Mouse (Mus musculus): ENCODE data around the gene Kctd2. TPM values are rescaled to one million over a fixed set of nuclear protein-coding genes. Genes with fewer than 3 reads are reported as not detected.

Kctd2 gene
- 9.6 and 17.5 TPM in 2 replicates for polyA plus RNA-seq (2015; fragmentation: Nextera tagmentation; extraction: Ambion mirVana)

DNA sequence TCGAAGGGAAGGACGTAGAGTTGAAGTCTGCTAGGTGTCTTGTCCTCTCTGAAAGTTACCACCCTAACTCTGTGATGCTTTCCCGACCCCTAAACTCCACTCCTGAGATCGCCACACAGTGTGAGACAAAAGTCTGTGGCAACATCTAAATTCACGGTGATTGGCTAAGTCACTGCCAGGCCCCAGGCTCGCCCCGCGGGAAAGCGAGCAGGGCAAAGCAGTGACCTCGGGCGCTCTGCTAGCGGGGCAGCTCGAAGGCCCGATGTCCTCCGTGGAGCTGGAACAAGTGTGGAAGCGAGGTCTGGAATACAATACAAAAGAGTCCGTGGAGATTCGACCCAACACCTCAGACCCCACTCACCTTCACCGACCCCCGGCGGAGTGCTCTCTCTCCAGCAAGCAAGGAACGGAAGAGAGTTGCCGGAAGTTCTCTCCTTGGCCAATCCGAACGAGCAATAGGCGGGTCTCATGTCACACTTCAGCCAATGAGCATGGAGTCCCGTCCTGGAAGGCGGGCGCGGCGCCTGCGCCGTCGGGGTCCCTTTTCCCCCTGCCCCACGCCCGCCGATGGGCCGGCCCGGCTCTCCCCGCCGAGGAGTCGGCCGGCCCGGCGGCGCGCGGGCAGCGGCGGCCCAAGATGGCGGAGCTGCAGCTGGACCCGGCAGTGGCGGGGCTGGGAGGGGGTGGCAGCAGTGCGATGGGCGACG is at the start of gene Kctd2, which contains the start of gene Atp5h:
Gene Kctd2 (plus strand): TSS at position 598 of the 707 bp plus-strand sequence.
Gene Atp5h (minus strand): TSS at position 432 of the 707 bp plus-strand sequence.
- H3K4me3 ChIP-seq, result peak within 1 kb of the TSS; percentile 91
- peak within 1 kb of the TSS; percentile 80 for H3K27ac ChIP-seq
- H3K9me3 ChIP-seq, result no peaks in the 10 kb centered on the region
- H3K4me1 ChIP-seq, result peaks cover 34% of the 10 kb centered on the region
- peak within 1 kb of the TSS; percentile 98 for H3K4me2 ChIP-seq
- ATAC-seq (ENCODE audit: insufficient number of reproducible peaks, insufficient read depth, low FRiP score, low TSS enrichment, low read depth), result peak; percentile 96
- H3K27me3 ChIP-seq, result no peaks in the 10 kb centered on the region
- H3K9ac ChIP-seq, result peak within 1 kb of the TSS; percentile 96
- under 1% methylated on average over 56 of the region's 56 CpGs for WGBS
- H3K36me3 ChIP-seq, result peaks cover 48% of the 10 kb centered on the region

DNA sequence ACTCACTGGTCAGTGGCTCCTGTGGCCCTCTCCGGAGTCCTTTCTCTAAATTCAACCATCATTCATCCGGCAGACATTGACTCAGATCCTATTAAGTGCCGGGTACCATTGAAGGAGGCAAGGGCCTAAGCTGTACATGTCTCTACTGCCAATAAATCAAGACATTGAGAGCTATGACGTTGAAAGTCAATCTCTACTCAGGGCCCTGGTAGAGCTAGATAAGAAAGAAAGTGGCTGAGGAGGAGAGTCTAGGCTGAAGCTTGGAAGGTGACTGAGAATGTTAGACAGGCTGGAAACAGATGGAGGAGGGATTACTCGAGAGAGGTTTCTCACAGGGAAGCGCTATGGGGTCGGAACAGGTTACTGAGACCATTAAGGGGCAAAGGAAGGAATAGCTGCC is 49.6 kb upstream of the Kctd2 start:
- WGBS, result 61% methylated on average over 7 of the region's 7 CpGs
- Histone ChIP-seq H3K9me3 (no peaks in the 10 kb centered on the region), H3K36me3 (no peaks in the 10 kb centered on the region), H3K27ac (no peak overlapping the region), H3K27me3 (peaks cover 97% of the 10 kb centered on the region), H3K4me2 (no peak overlapping the region), H3K9ac (no peak overlapping the region), H3K4me3 (no peak overlapping the region), H3K4me1 (peaks cover 23% of the 10 kb centered on the region)
- no peak for ATAC-seq (ENCODE audit: insufficient number of reproducible peaks, insufficient read depth, low FRiP score, low TSS enrichment, low read depth)

DNA sequence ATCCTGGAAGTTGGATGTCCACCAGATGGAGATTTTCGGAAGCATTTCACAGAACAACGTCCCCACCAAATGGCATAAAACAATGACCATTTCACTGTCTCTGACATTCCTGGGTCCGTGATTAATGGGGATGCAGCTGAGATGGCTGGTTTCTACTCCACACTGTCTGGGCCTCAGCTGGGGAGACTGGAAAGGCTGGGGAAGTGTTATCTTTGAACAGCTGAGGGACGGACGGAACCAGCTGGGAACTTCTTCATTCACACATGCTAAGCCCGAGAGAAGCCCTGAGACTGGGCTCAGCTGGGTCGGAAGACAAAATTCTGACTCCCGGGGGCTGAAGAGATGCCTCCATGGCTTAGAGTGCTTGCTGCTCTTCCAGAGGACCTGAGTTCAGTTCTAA is 48.6 kb upstream of the Kctd2 start:
- no peak overlapping the region for H3K4me3 ChIP-seq
- H3K27ac ChIP-seq, result no peak overlapping the region
- ATAC-seq (ENCODE audit: insufficient number of reproducible peaks, insufficient read depth, low FRiP score, low TSS enrichment, low read depth), result no peak
- H3K4me1 ChIP-seq, result peaks cover 23% of the 10 kb centered on the region
- no peak overlapping the region for H3K4me2 ChIP-seq
- WGBS, result 66% methylated on average over 8 of the region's 8 CpGs
- no peaks in the 10 kb centered on the region for H3K36me3 ChIP-seq
- no peaks in the 10 kb centered on the region for H3K9me3 ChIP-seq
- no peak overlapping the region for H3K9ac ChIP-seq
- peaks cover 96% of the 10 kb centered on the region for H3K27me3 ChIP-seq

DNA sequence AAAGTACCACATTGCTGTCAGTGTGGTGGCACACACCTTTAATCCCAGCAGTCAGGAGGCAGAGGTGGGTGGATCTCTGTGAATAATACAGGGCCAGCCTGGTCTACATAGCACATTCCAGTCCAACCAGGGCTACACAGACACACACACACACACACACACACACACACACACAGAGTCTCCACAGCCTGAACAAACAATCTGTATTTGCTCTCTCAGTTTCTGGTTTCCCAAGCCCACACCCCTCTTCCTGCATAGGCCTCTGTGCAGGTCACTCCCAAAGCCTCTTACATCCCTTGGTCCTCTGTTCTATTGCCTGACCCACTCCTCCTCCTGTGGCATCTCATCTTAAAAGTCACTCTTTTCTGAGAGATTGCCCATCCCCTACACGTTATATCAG is 47.9 kb upstream of the Kctd2 start:
- Histone ChIP-seq H3K36me3 (no peaks in the 10 kb centered on the region), H3K4me1 (peaks cover 18% of the 10 kb centered on the region), H3K9me3 (no peaks in the 10 kb centered on the region), H3K9ac (no peak overlapping the region), H3K27ac (no peak overlapping the region), H3K27me3 (peaks cover 93% of the 10 kb centered on the region), H3K4me3 (no peak overlapping the region), H3K4me2 (no peak overlapping the region)
- ATAC-seq (ENCODE audit: insufficient number of reproducible peaks, insufficient read depth, low FRiP score, low TSS enrichment, low read depth), result no peak
- 66% methylated on average over 1 of the region's 1 CpGs for WGBS

DNA sequence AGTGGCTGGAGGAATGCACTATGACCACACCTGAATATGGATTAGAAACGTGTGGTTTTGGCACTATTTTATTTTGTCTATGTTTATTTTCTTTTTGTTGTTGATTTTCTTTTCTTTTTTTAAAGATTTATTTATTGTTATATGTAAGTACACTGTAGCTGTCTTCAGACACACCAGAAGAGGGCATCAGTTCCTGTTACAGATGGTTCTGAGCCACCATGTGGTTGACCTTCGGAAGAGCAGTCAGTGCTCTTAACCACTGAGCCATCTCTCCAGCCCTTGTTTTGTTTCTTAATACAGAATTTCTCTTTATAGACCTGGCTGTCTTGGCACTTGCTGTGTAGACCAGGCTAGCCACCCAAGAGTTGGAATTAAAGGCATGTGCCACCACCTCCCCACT is 47.2 kb upstream of the Kctd2 start:
- 47% methylated on average over 2 of the region's 2 CpGs for whole genome bisulfite sequencing

DNA sequence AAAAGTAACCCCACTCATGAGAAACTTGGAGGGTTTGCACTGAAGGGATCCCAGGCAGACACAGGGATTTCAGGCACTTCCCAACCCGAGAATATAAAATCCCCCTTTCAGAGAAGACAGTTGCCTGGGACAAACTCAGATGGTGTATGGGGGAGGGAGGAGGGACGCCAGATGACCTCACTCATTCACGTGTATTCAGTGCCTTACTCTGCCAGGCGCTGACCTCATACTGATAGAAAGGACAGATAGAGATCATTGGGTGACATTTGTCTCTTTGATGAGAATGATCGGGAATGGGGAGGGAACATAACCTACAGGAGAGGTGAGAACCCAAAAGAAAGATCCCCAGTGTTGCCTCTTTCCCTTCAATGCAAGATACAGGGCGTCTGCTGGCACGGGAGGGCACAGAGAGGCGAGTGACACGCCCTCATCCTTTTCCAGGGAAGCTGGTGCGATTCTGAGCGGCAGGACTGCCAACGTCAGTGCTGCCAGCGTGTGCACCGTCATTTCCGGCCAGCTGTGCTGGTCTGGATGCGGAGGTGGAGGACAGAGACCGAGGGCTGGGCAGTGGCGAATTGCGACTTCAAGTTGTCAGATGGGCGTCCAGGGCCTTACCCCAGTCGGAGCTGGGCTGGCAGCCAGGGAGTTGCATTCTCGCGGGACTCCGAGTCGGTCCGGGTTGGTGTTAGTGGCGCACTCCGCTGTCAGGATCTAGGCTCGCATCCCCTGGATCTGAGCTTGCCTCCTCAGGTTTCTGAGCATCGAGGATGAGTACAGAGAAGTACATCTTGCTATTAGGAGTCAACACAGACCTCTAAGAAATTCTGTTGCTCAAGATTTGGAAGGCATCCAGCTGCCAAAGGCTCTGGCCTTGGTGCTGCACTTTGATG is 45.9 kb upstream of the Kctd2 start:
- Histone ChIP-seq H3K9me3 (no peaks in the 10 kb centered on the region), H3K27ac (no peak overlapping the region), H3K4me2 (peak overlapping the region; percentile 74), H3K4me1 (peaks cover 11% of the 10 kb centered on the region), H3K4me3 (peak overlapping the region; percentile 45), H3K36me3 (no peaks in the 10 kb centered on the region), H3K9ac (peak overlapping the region; percentile 67), H3K27me3 (peaks cover 75% of the 10 kb centered on the region)
- no peak for ATAC-seq (ENCODE audit: insufficient number of reproducible peaks, insufficient read depth, low FRiP score, low TSS enrichment, low read depth)
- WGBS, result 3% methylated on average over 30 of the region's 30 CpGs

More for the DNA sequence above, 47.2 kb upstream of the Kctd2 start:
- Histone ChIP-seq H3K36me3 (no peaks in the 10 kb centered on the region), H3K4me2 (no peak overlapping the region), H3K27ac (no peak overlapping the region), H3K9me3 (no peaks in the 10 kb centered on the region), H3K4me3 (no peak overlapping the region), H3K9ac (no peak overlapping the region), H3K4me1 (peaks cover 11% of the 10 kb centered on the region), H3K27me3 (peaks cover 86% of the 10 kb centered on the region)
- ATAC-seq (ENCODE audit: insufficient number of reproducible peaks, insufficient read depth, low FRiP score, low TSS enrichment, low read depth), result no peak

DNA sequence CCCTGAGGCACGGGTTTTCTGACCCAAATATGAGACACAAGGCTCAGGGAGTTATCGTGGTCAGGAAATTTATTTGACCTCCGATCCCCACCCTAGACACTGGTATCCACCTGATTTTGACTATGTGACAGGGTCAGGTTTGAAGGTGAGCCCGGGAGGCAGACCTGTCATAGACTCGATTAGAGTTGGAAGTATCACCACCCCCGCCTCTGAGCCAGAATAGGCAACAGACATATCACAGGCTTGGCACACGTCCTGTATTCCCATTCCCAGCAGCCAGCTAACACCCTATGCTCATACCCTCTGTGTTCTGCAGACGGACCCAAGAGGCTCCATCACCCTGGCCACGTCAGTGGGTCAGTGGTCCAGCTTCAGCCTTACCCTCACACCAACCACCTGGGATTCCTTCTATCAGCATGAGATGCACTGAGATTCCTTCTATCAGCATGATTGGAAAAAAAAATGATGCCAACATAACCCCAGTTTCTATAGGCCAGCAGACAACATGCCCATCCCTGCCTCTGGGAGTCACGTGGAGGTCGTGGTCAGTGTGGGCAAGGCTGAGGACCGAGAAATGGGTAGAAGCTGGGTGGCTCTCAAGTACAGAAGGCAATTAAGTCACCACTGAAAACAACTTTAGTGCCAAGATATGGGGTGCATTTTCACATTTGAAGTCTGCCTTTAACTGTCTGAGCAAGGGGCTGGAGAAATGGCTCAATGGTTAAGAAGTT is 45.1 kb upstream of the Kctd2 start:
- no peaks in the 10 kb centered on the region for H3K36me3 ChIP-seq
- H3K9me3 ChIP-seq, result no peaks in the 10 kb centered on the region
- H3K27ac ChIP-seq, result no peak overlapping the region
- WGBS, result 58% methylated on average over 12 of the region's 12 CpGs
- no peak for ATAC-seq (ENCODE audit: insufficient number of reproducible peaks, insufficient read depth, low FRiP score, low TSS enrichment, low read depth)
- H3K4me2 ChIP-seq, result peak overlapping the region; percentile 74
- peaks cover 11% of the 10 kb centered on the region for H3K4me1 ChIP-seq
- H3K4me3 ChIP-seq, result peak overlapping the region; percentile 45; the same call in 1 of the 2 replicates
- peak overlapping the region; percentile 67; the same call in 1 of the 2 replicates for H3K9ac ChIP-seq
- peaks cover 67% of the 10 kb centered on the region for H3K27me3 ChIP-seq

DNA sequence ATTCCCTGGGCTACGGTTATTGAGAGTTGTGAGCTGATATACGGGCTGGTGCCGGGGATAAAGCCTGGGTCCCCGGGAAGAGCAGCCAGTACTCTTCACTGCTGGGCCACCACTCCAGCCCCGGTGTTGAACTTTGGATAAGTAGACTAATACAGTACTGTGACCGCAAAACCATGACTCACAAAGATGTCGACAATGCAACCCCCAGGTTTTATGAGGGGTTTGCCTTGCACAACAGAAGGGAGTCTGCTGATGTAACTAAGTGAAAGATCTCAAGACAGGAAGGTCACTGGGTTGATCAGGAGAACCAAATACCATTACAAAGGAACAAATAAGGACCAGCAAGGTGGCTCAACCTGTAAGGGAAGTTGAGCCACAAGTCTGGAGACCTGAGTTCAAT is 43.2 kb upstream of the Kctd2 start:
- WGBS, result 64% methylated on average over 7 of the region's 7 CpGs

DNA sequence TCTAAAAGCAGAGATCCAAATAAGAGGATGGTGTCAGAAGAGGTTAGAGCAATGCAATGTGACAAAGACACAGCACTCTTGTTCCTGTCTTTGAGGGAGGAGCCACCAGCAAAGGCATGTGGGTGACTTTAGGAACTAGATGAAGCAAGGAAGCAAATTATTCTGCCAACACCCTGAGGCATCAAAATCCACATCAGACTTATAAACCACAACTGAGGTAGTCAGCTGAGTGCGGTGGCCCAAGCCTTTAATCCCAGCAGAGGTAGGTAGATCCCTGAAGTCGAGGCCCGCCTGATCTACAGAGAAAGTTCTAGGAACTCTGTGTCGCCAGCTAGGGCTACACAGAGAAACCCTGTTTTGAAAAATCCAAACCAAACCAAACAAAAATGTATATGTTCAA is 42.7 kb upstream of the Kctd2 start:
- H3K4me3 ChIP-seq, result no peak overlapping the region
- ATAC-seq (ENCODE audit: insufficient number of reproducible peaks, insufficient read depth, low FRiP score, low TSS enrichment, low read depth), result no peak
- H3K27me3 ChIP-seq, result peaks cover 43% of the 10 kb centered on the region
- peaks cover 19% of the 10 kb centered on the region for H3K4me1 ChIP-seq
- H3K27ac ChIP-seq, result no peak overlapping the region
- H3K36me3 ChIP-seq, result no peaks in the 10 kb centered on the region
- WGBS, result 78% methylated on average over 4 of the region's 4 CpGs
- no peak overlapping the region for H3K4me2 ChIP-seq
- H3K9ac ChIP-seq, result no peak overlapping the region
- H3K9me3 ChIP-seq, result no peaks in the 10 kb centered on the region

More for the DNA sequence above, 43.2 kb upstream of the Kctd2 start:
- Histone ChIP-seq H3K4me3 (no peak overlapping the region), H3K36me3 (no peaks in the 10 kb centered on the region), H3K4me2 (no peak overlapping the region), H3K27me3 (peaks cover 48% of the 10 kb centered on the region), H3K9ac (no peak overlapping the region), H3K4me1 (peaks cover 19% of the 10 kb centered on the region), H3K9me3 (no peaks in the 10 kb centered on the region), H3K27ac (no peak overlapping the region)
- no peak for ATAC-seq (ENCODE audit: insufficient number of reproducible peaks, insufficient read depth, low FRiP score, low TSS enrichment, low read depth)

DNA sequence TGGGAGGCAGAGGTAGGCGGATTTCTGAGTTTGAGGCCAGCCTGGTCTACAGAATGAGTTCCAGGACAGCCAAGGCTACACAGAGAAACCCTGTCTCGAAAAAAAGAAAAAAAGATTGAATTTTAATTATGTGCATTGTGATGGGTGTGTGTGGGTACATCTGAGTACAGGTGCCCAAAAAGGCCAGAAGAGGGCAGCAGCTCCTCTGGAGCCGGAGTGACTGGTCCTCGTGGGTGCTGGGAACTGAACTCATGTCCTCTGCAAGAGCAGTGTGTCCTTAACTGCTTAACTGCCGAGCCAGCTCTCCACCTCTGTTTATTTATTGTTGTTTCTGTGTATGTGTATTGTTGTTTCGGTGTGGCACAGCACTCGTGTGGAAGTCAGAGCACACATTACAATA is 42.1 kb upstream of the Kctd2 start:
- H3K4me3 ChIP-seq, result no peak overlapping the region
- H3K4me1 ChIP-seq, result peaks cover 25% of the 10 kb centered on the region
- no peak for ATAC-seq (ENCODE audit: insufficient number of reproducible peaks, insufficient read depth, low FRiP score, low TSS enrichment, low read depth)
- H3K27me3 ChIP-seq, result peaks cover 37% of the 10 kb centered on the region
- 81% methylated on average over 7 of the region's 7 CpGs for WGBS
- no peak overlapping the region for H3K4me2 ChIP-seq
- H3K27ac ChIP-seq, result no peak overlapping the region
- H3K36me3 ChIP-seq, result no peaks in the 10 kb centered on the region
- H3K9me3 ChIP-seq, result no peaks in the 10 kb centered on the region
- H3K9ac ChIP-seq, result no peak overlapping the region

DNA sequence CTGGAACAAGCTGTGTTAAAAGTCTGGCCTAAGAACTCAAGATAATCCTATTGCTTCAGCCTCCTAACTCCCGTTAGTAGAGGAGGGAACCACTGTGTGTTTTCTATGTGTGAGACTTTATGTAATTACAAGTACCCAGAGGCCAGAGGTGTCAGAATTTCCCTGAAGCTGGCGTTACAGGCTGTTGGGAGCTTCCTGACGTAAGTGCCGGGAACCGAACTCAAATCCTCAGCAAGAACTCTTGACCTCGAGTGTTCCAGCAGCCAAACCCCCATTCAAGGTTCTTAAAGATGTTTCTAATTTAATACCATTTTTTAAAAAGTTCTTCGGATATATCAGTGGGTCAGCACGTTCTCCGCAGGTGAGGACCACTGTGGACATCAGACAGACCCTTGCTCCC is 38.7 kb upstream of the Kctd2 start:
- 0 out of 2 replicates have a peak overlapping the region, but pooled peaks have one; percentile 28 for H3K27ac ChIP-seq
- H3K27me3 ChIP-seq, result peaks cover 8% of the 10 kb centered on the region
- peak overlapping the region; percentile 79 for H3K4me3 ChIP-seq
- peaks cover 46% of the 10 kb centered on the region for H3K4me1 ChIP-seq
- no peaks in the 10 kb centered on the region for H3K9me3 ChIP-seq
- H3K9ac ChIP-seq, result 0 out of 2 replicates have a peak overlapping the region, but pooled peaks have one; percentile 91
- WGBS, result 8% methylated on average over 9 of the region's 9 CpGs
- ATAC-seq (ENCODE audit: insufficient number of reproducible peaks, insufficient read depth, low FRiP score, low TSS enrichment, low read depth), result no peak
- H3K4me2 ChIP-seq, result peak overlapping the region; percentile 80
- H3K36me3 ChIP-seq, result no peaks in the 10 kb centered on the region
